Mouse (Mus musculus) heart, adult 18-20 months (tissue): ENCODE results near the gene Snapc3. TPM values are rescaled to one million over a fixed set of nuclear protein-coding genes. Genes with fewer than 3 reads are reported as not detected.

Experiments
- DNase-seq, 2 experiments: peaks; one replicate each; pipeline ENCODE4 v3.0.0; 2021 to 2022; ENCODE audit warnings: mixed read lengths in 1 of 2
- total RNA-seq, 2 experiments: library from RNA; stranded (reverse); gene quantifications; 2 replicates each; pipeline ENCODE4 v1.2.3; 2021

Gene Snapc3
- total RNA-seq, 2 experiments from 2014 or later, result 15.2 to 18.8 TPM

GRCm38 (mm10) chr4:83414241-83414824 is 3.2 kb upstream of the Snapc3 start:
- no peak for DNase-seq

DNA sequence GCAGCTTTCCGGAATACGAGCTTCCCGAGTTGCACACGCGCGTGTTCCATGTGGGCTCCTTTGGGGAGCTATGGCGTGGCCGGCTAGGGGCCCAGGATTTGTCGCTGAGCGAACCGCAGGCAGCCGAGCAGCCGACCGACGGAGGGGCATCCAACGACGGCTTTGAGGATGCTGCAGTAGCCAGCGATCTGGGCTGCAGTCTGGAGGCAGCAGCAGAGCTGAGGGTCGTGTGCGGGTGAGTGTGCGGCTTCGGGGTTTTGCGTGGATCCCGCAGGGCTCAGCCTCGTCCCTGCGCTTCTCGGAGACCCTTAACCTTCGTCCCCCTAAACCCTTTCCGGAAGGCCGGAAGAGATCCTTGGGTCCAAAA is 279 bp downstream of the Snapc3 start:
- DNase-seq, result no peak

- no peak for DNase-seq
Measured at GRCm38 (mm10) chr4:83418781-83419180, 1.3 kb downstream of the Snapc3 start.

DNA sequence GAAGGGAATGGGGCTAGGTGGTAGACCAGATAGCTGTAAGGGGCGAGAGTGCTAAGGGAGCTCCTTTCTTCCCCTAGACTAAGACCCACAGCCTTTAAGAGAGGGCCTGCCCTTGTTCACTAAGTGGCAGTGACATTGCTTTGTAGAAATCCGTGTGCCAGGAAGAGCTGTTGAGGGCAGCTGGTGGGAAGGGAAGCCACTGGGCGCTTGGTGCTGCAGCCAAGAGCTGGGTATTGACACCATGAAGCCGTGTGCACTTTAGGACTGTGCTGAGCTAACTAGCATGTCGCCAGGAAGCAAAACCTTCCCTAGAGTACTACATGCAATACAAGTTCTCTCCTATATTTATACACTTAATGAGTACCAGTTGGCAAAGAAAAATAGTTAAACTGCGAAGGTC is 6.1 kb downstream of the Snapc3 start:
- no peak for DNase-seq

GRCm38 (mm10) chr4:83425119-83425518 is 7.6 kb downstream of the Snapc3 start:
- DNase-seq, result no peak

GRCm38 (mm10) chr4:83427141-83427540 is 9.6 kb downstream of the Snapc3 start:
- DNase-seq, result no peak

DNA sequence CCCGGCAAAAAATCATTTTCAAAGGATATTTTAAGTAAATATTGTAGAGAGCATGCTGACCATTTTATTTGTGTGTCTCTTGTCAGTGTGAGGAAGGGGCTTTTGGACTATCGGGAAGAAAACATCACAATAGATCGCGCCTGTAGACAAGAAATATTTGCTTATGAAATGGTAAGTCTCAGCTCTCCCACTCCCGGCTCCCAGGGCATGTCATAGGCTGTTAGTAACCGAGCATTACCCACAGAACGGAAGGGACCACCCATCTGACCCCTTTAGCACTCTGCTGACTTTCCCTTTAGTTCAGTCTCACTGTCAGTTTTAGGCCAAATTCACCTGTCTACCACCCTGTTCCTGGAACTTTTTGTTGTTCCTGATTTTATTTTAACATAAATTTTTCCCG is 10.2 kb downstream of the Snapc3 start:
- DNase-seq, result no peak

DNA sequence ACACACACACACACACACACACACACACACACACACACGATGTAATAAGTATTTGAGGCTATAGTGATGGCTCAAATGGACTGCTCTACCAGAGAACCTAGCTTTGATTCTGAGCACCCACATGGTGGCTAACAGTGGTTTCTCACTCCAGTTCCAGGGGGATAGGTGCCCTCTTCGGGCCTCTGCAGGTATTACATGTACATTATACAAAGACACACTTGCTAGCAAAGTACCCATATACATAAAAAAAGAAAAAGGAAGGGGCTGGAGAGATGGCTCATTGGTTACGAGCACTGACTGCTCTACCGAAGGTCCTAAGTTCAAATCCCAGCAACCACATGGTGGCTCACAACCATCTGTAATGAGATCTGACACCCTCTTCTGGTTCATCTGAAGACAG is 11.3 kb downstream of the Snapc3 start:
- DNase-seq, result no peak

GRCm38 (mm10) chr4:83431950-83432349 is 14.4 kb downstream of the Snapc3 start:
- no peak for DNase-seq

DNA sequence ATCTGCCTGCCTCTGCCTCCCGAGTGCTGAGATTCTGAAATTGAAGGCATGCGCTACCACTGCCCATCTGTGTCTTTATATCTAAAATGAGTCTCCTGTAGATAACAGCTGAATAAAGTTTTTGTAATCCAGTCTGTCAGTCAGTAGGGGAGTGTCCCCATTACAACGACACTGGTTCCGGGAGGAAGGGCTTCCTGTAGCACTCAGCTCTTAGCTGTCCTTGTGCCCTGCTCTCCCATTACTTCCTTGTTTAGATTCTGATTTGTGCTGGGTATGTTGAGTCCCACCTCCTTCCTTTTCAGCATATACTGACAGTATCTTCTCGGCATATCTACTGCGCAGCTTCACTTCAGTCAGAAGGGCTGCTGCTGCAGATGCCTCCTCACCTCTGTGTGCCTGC is 15.4 kb downstream of the Snapc3 start:
- no peak for DNase-seq

DNA sequence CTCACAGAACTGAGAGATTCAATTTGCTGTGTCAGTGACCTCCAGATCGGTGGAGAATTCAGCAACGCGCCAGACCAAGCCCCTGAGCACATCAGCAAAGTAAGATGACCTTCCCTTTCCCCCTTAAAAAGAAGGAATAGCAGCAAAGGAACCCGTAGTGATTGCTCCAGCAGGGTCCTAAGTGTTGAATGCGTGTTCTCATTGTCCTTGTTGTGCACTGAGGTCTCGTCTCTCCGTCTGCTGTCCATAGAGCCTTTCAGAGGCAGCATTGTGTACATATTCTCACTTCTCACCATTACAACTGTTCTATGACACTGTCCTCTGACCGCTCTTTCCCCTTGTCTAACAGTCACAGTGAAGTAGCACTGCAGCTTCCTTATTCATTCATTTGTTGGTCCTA is 18.9 kb downstream of the Snapc3 start:
- DNase-seq, result no peak

- DNase-seq, result no peak
Measured at GRCm38 (mm10) chr4:83438116-83438515, 20.6 kb downstream of the Snapc3 start.

DNA sequence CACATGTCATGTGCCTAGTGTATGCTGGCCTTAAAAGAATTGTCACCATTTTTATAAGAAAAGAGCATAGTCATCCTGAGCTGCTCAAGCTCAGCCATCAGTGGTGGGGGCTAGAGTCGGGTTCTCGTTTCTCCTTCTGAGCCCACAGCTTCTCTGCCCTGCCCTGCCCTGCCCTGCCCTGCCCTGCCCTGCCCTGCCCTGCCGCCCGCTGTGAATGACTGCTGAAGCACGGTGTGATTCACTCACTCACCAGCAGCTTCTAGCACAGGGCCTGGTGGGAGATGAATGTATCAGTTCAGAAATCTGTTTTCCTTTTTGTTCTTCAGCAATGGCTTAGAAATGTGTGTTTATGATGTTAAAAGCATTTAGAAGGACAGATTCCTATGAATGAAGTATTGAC is 21.5 kb downstream of the Snapc3 start:
- DNase-seq, result no peak

GRCm38 (mm10) chr4:83441050-83441449 is 23.5 kb downstream of the Snapc3 start:
- DNase-seq, result no peak

DNA sequence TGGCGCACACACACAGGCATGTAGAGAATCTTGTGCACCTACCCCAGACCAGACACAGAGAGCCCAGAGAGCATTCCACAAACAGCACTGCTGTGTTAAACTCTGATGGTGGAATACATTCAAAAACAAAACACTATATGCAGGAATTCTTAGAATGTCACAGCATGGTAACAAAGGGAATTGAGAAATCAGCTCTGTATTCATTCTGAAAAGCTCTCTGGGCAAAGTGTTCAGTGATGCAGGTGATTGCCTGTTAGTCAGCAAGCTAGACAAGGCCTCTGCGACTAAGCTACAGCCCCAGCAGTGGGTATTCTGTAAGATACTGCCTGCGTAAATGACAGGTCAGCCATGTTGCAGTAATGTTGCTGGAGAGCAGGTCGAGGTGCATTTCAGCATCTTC is 33.3 kb downstream of the Snapc3 start:
- no peak for DNase-seq

DNA sequence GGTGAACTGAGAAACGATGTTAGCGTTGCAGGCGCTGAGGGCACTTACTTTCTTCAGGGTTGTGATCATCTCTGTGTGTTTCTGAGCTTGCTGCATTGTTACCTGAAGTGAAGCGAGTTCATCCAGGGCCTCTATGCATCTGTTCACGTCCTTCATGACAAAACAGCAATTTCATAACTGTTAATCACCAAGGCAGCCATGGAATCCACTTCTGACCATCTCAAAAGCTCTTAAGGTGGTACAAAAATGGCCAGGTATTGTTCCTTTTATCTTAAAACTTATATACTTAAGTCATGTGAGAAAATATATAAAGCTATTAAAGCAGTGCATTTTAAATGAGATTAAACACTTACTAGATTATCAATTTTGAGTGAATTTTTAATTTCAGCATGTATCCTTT is 42.6 kb downstream of the Snapc3 start:
- DNase-seq, result no peak

GRCm38 (mm10) chr4:83464827-83465226 is 47.3 kb downstream of the Snapc3 start:
- no peak for DNase-seq

- DNase-seq, result no peak
Measured at GRCm38 (mm10) chr4:83467615-83468014, 50.1 kb downstream of the Snapc3 start.

DNA sequence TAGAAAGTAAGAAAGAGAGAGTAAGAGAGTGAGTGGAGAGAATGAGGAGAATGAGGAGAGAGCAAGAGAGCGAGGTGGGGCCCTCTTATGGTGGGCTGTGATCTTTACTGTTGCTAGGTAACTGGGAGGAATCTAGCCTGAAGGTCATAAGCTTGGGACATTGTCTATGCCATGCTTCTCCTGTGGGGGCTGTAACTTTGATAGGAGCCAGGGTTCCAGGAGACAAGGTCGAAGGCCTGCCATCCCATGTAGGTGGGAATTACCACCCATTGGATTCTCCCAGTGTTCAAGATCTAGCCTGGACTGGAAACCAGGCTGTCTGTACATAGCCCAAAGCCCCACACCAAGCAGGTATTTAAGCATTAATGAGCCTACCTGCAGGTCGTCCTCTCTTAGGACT is 50.7 kb downstream of the Snapc3 start:
- DNase-seq, result no peak

DNA sequence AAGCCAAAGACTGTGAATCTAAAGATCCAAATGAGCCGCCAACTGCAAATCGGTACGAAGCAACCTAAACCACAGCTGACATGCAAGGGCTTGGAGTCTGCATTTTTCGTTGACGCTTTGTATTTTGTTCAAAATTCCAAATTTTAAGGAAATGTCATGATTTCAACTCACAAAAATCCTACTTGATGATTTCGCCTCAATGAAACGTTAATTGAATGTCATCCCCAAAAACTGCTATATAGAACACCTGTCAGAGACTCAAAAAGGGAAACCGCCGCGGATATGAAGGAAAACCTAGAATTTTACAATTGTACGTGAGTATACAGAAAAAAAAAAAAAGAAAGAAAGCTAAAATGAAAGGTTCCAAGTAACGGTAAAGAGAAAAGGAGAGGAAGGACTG is 67.7 kb downstream of the Snapc3 start:
- no peak for DNase-seq

DNA sequence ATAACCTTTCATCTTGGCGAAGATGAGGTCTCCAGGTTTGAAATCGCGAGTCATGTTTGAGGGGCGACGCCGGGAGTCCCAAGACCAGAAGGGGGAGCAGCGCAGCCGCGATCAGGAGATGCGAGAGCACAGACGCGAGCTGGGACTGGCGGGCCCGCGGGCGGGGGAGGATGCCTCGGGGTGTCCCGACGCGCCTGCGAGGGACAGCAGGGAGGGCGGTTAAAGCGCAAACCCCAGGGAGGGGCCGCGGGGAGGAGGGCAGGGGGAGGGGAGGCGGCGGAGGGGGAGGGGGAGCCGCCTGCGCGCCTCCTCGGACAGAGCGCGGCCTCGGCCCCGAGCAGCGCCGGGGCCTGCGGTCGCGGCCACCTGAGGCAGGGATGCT is 68.2 kb downstream of the Snapc3 start:
- peak; percentile 87 for DNase-seq

GRCm38 (mm10) chr4:83486117-83486901 is 68.8 kb downstream of the Snapc3 start, which contains the start of gene Psip1:
TSS of gene Psip1 (minus strand) at chr4:83486459.
- peak; percentile 85 to 94 for DNase-seq

- DNase-seq, result no peak
Measured at GRCm38 (mm10) chr4:83489121-83489520, 71.6 kb downstream of the Snapc3 start.

DNA sequence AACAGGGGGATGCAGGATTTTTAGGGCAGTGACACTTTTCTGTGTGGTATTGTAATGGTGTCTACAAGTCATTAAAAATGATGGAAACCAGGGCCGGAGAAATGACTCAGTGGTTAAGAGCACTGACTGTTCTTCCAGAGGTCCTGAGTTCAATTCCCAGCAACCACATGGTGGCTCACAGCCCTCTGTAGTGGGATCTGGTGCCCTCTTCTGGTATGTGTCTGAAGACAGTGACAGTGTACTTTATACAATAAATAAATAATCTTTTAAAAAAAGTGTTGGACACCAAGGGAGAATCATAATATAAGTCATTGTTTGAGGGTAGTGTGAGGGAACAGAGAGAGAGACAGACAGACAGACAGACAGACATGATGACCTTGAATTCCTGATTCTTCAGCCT is 75.6 kb downstream of the Snapc3 start:
- DNase-seq, result no peak
